Mouse (Mus musculus) midbrain, embryonic 13.5 days (tissue): ENCODE measurements around the gene Dlgap1. TPM values are rescaled to one million over a fixed set of nuclear protein-coding genes. Genes with fewer than 3 reads are reported as not detected.
A peak's percentile ranks its signal among the peaks of the same experiment; 100 is the strongest.
"Not testable (repeated sequence)": the region's sequence is repeated elsewhere in the genome, so short reads cannot be mapped to it uniquely, and the experiment has no call there.

Source experiments
- ATAC-seq: fragments of 200-750 bp; cut with Nextera tagmentation; 2 replicates; pipeline ENCODE4 v1.8.0; 2017; ENCODE audit warnings: mild to moderate bottlenecking, moderate TSS enrichment, moderate library complexity
- H3K27ac ChIP-seq: fragments of 300-500 bp; sonication (generic); 2 replicates; pipeline ENCODE4 v1.5.1; 2015; ENCODE audit warnings: inconsistent platforms, mild to moderate bottlenecking, moderate library complexity
- H3K27me3 ChIP-seq: fragments of 300-500 bp; sonication (generic); 2 replicates; pipeline ENCODE4 v1.6.1; 2015; ENCODE audit warnings: mild to moderate bottlenecking, inconsistent platforms
- H3K36me3 ChIP-seq: fragments of 300-500 bp; sonication (generic); 2 replicates; pipeline ENCODE4 v1.6.1; 2015; ENCODE audit warnings: mild to moderate bottlenecking, inconsistent platforms
- H3K4me1 ChIP-seq: fragments of 300-500 bp; sonication (generic); replicated peaks from 2 replicates; pipeline ENCODE4 v1.6.1; 2015; ENCODE audit warnings: inconsistent platforms
- H3K4me2 ChIP-seq: fragments of 300-500 bp; sonication (generic); replicated peaks from 2 replicates; pipeline ENCODE4 v1.6.1; 2015; ENCODE audit warnings: moderate library complexity, mild to moderate bottlenecking, inconsistent platforms
- H3K4me3 ChIP-seq: fragments of 300-500 bp; sonication (generic); replicated peaks from 2 replicates; pipeline ENCODE4 v1.5.1; 2015; ENCODE audit warnings: mild to moderate bottlenecking, inconsistent platforms
- H3K9ac ChIP-seq: fragments of 300-500 bp; sonication (generic); replicated peaks from 2 replicates; pipeline ENCODE4 v1.6.1; 2015; ENCODE audit warnings: mild to moderate bottlenecking, inconsistent platforms
- H3K9me3 ChIP-seq: fragments of 300-500 bp; sonication (generic); 2 replicates; pipeline ENCODE4 v1.6.1; 2016; ENCODE audit warnings: mild to moderate bottlenecking, inconsistent platforms
- WGBS: fragments of 180-500 bp; shearing (Covaris S2); methylation state at CpG from one replicate; pipeline ENCODE4 v1.1.7; 2015; 5-methylcytosine and 5-hydroxymethylcytosine counted together
- polyA plus RNA-seq: library from polyadenylated mRNA; unstranded; fragments of >200 nt; fragmentation: Nextera tagmentation; extraction: Ambion mirVana; gene quantifications from 2 replicates; pipeline ENCODE4 v1.2.1, GENCODE M21; 2015

Dlgap1 gene
- polyA plus RNA-seq, 1 experiment from 2014 or later, result 10.1 TPM

- no peak overlapping the region for H3K4me3 ChIP-seq
- peaks cover 28% of the 10 kb centered on the region for H3K4me1 ChIP-seq
- H3K4me2 ChIP-seq, result no peak overlapping the region
- 75% methylated on average over 13 of the region's 13 CpGs for WGBS
- no peaks in the 10 kb centered on the region for H3K36me3 ChIP-seq
- ATAC-seq, result no peak
- no peaks in the 10 kb centered on the region for H3K9me3 ChIP-seq
- no peak overlapping the region for H3K27ac ChIP-seq
- H3K27me3 ChIP-seq, result no peaks in the 10 kb centered on the region
- no peak overlapping the region for H3K9ac ChIP-seq
Observed at GRCm38 (mm10) chr17:70586735-70587425, 618.0 kb downstream of the Dlgap1 start.

- H3K36me3 ChIP-seq, ATAC-seq, H3K9me3 ChIP-seq, H3K4me2 ChIP-seq, H3K27me3 ChIP-seq, H3K9ac ChIP-seq, H3K27ac ChIP-seq, H3K4me3 ChIP-seq: not testable (repeated sequence)
- WGBS, result 80% methylated on average over 2 of the region's 4 CpGs
- H3K4me1 ChIP-seq, result peaks cover 28% of the 10 kb centered on the region
Observed at GRCm38 (mm10) chr17:70587975-70588630, 619.2 kb downstream of the Dlgap1 start.

- peak; percentile 25 for ATAC-seq
- 46% methylated on average over 6 of the region's 6 CpGs for WGBS
- H3K9me3 ChIP-seq, result no peaks in the 10 kb centered on the region
- no peak overlapping the region for H3K4me3 ChIP-seq
- H3K27ac ChIP-seq, result peak overlapping the region; percentile 47; the same call in 1 of the 2 replicates
- H3K9ac ChIP-seq, result no peak overlapping the region
- no peaks in the 10 kb centered on the region for H3K27me3 ChIP-seq
- no peaks in the 10 kb centered on the region for H3K36me3 ChIP-seq
- H3K4me1 ChIP-seq, result peaks cover 28% of the 10 kb centered on the region
- H3K4me2 ChIP-seq, result 0 out of 2 replicates have a peak overlapping the region, but pooled peaks have one; percentile 7
Observed at GRCm38 (mm10) chr17:70588691-70589090, 619.8 kb downstream of the Dlgap1 start.

GRCm38 (mm10) chr17:70589140-70589539 is 620.3 kb downstream of the Dlgap1 start:
- peak; percentile 91 for ATAC-seq
- 0 out of 2 replicates have a peak overlapping the region, but pooled peaks have one; percentile 7 for H3K4me2 ChIP-seq
- H3K27ac ChIP-seq, result peak overlapping the region; percentile 47; the same call in 1 of the 2 replicates
- 51% methylated on average over 13 of the region's 13 CpGs for WGBS
- no peak overlapping the region for H3K4me3 ChIP-seq
- no peaks in the 10 kb centered on the region for H3K9me3 ChIP-seq
- H3K27me3 ChIP-seq, result no peaks in the 10 kb centered on the region
- H3K36me3 ChIP-seq, result no peaks in the 10 kb centered on the region
- no peak overlapping the region for H3K9ac ChIP-seq
- peaks cover 28% of the 10 kb centered on the region for H3K4me1 ChIP-seq

- Histone ChIP-seq H3K9me3 (no peaks in the 10 kb centered on the region), H3K36me3 (no peaks in the 10 kb centered on the region), H3K4me2 (no peak overlapping the region), H3K4me3 (no peak overlapping the region), H3K27me3 (no peaks in the 10 kb centered on the region), H3K27ac (no peak overlapping the region), H3K4me1 (peaks cover 28% of the 10 kb centered on the region), H3K9ac (no peak overlapping the region)
- ATAC-seq, result no peak
- 53% methylated on average over 6 of the region's 6 CpGs for WGBS
Observed at GRCm38 (mm10) chr17:70590506-70590905, 621.6 kb downstream of the Dlgap1 start.

GRCm38 (mm10) chr17:70594277-70594676 is 625.4 kb downstream of the Dlgap1 start:
- Histone ChIP-seq H3K4me3 (no peak overlapping the region), H3K27me3 (no peaks in the 10 kb centered on the region), H3K9me3 (no peaks in the 10 kb centered on the region), H3K9ac (no peak overlapping the region), H3K36me3 (no peaks in the 10 kb centered on the region), H3K4me1 (peaks cover 14% of the 10 kb centered on the region), H3K27ac (no peak overlapping the region), H3K4me2 (no peak overlapping the region)
- 93% methylated on average over 1 of the region's 1 CpGs for WGBS
- no peak for ATAC-seq

GRCm38 (mm10) chr17:70596326-70596725 is 627.5 kb downstream of the Dlgap1 start:
- Histone ChIP-seq H3K27ac (no peak overlapping the region), H3K4me3 (no peak overlapping the region), H3K4me1 (no peaks in the 10 kb centered on the region), H3K9me3 (no peaks in the 10 kb centered on the region), H3K9ac (no peak overlapping the region), H3K27me3 (no peaks in the 10 kb centered on the region), H3K4me2 (no peak overlapping the region), H3K36me3 (no peaks in the 10 kb centered on the region)
- 96% methylated on average over 2 of the region's 2 CpGs for whole genome bisulfite sequencing
- ATAC-seq, result no peak

- no peaks in the 10 kb centered on the region for H3K4me1 ChIP-seq
- no peaks in the 10 kb centered on the region for H3K27me3 ChIP-seq
- no peak overlapping the region for H3K27ac ChIP-seq
- H3K4me2 ChIP-seq, result no peak overlapping the region
- no peak overlapping the region for H3K9ac ChIP-seq
- H3K4me3 ChIP-seq, result no peak overlapping the region
- ATAC-seq, result no peak
- WGBS, result 78% methylated on average over 6 of the region's 6 CpGs
- no peaks in the 10 kb centered on the region for H3K9me3 ChIP-seq
- H3K36me3 ChIP-seq, result no peaks in the 10 kb centered on the region
Observed at GRCm38 (mm10) chr17:70600462-70600861, 631.6 kb downstream of the Dlgap1 start.

- Histone ChIP-seq H3K4me3 (no peak overlapping the region), H3K4me2 (no peak overlapping the region), H3K9me3 (no peaks in the 10 kb centered on the region), H3K36me3 (no peaks in the 10 kb centered on the region), H3K27ac (no peak overlapping the region), H3K9ac (no peak overlapping the region), H3K27me3 (no peaks in the 10 kb centered on the region), H3K4me1 (no peaks in the 10 kb centered on the region)
- WGBS, result 90% methylated on average over 7 of the region's 7 CpGs
- no peak for ATAC-seq
Observed at GRCm38 (mm10) chr17:70602051-70602450, 633.2 kb downstream of the Dlgap1 start.

- Histone ChIP-seq H3K4me3 (no peak overlapping the region), H3K27ac (no peak overlapping the region), H3K4me2 (no peak overlapping the region), H3K4me1 (no peaks in the 10 kb centered on the region), H3K9ac (no peak overlapping the region), H3K9me3 (no peaks in the 10 kb centered on the region), H3K27me3 (no peaks in the 10 kb centered on the region), H3K36me3 (no peaks in the 10 kb centered on the region)
- whole genome bisulfite sequencing, result 78% methylated on average over 5 of the region's 5 CpGs
- ATAC-seq, result no peak
Observed at GRCm38 (mm10) chr17:70605659-70606058, 636.8 kb downstream of the Dlgap1 start.

GRCm38 (mm10) chr17:70612171-70612570 is 643.3 kb downstream of the Dlgap1 start:
- no peaks in the 10 kb centered on the region for H3K36me3 ChIP-seq
- H3K9ac ChIP-seq, result no peak overlapping the region
- H3K27ac ChIP-seq, result no peak overlapping the region
- H3K4me1 ChIP-seq, result no peaks in the 10 kb centered on the region
- H3K4me3 ChIP-seq, result no peak overlapping the region
- H3K9me3 ChIP-seq, result no peaks in the 10 kb centered on the region
- H3K4me2 ChIP-seq, result no peak overlapping the region
- WGBS, result 81% methylated on average over 6 of the region's 6 CpGs
- ATAC-seq, result no peak
- H3K27me3 ChIP-seq, result no peaks in the 10 kb centered on the region

- H3K4me1 ChIP-seq, result no peaks in the 10 kb centered on the region
- H3K9me3 ChIP-seq, result no peaks in the 10 kb centered on the region
- ATAC-seq, result no peak
- H3K4me2 ChIP-seq, result no peak overlapping the region
- H3K36me3 ChIP-seq, result no peaks in the 10 kb centered on the region
- no peak overlapping the region for H3K27ac ChIP-seq
- WGBS, result 93% methylated on average over 7 of the region's 7 CpGs
- no peak overlapping the region for H3K4me3 ChIP-seq
- no peaks in the 10 kb centered on the region for H3K27me3 ChIP-seq
- no peak overlapping the region for H3K9ac ChIP-seq
Observed at GRCm38 (mm10) chr17:70613897-70614296, 645.0 kb downstream of the Dlgap1 start.
